Mouse (Mus musculus) kidney, adult 18-20 months (tissue): ENCODE measurements around the gene Zfp839.

Source experiments
- DNase-seq: peaks from one replicate; pipeline ENCODE4 v3.0.0; 2021

Gene Zfp839

GRCm38 (mm10) chr12:110850010-110850928 lies at the start of gene Zfp839:
TSS of gene Zfp839 (plus strand) at chr12:110850253.
- DNase-seq, result peak; percentile 92

DNA sequence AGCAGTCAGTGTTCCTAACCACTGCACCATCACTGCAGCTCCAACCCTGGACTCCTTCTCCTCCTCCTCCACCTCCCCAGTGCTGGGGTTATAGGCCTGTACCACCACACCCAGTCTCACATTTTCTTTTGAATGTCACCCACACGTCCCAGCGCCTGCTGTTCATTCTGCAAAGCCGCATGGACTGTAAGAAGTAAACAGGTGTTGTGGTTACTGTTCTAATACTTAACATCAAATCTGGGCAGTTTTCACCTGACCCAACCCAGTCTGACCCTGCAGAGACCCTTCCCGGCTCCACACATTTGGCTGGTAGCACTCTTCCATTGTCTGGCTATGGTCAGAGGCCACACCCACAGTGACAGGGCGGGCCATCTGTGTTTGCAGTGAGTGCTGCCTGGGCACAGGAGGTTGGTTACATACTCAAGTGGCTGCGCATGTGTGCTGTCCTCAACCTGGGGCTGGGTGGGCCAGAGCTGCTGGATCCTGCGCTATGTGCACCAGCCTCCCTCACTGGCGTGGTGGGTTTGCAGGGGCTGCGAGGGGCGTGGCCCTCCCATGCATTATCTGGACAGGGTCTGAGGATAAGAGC lies 48.1 kb upstream of the Zfp839 start:
- no peak for DNase-seq

DNA sequence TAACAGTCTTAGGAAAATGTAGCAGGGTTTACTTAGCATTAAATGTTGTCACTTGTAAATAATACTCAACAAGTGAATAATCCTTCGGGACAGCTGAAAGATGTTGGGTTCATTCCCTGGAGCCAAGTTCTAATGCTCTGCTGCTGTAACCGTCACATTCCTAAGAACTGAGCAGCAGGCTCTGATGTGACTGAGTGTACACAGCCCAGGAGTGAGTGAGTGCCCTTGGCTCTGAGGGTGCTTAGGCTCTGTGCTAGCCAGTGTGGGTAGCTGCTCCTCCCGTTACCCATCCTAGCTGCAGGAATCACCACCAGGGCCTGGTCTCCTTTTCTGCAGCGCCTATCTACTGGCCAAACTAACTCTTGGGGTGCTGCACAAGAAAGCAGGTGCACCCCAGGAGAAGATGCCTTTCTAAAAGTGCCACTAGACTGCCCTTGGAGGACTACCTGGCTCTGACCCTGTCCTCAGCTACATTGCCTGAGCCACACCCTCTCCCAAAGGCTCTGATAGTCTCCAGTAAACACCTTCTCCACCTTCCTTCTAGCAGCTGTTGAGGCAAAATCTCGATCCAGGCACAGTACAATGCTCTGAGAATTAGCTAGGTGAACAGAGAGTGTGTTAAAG lies 47.3 kb upstream of the Zfp839 start:
- DNase-seq, result no peak

GRCm38 (mm10) chr12:110804261-110804660 lies 45.8 kb upstream of the Zfp839 start:
- no peak for DNase-seq

DNA sequence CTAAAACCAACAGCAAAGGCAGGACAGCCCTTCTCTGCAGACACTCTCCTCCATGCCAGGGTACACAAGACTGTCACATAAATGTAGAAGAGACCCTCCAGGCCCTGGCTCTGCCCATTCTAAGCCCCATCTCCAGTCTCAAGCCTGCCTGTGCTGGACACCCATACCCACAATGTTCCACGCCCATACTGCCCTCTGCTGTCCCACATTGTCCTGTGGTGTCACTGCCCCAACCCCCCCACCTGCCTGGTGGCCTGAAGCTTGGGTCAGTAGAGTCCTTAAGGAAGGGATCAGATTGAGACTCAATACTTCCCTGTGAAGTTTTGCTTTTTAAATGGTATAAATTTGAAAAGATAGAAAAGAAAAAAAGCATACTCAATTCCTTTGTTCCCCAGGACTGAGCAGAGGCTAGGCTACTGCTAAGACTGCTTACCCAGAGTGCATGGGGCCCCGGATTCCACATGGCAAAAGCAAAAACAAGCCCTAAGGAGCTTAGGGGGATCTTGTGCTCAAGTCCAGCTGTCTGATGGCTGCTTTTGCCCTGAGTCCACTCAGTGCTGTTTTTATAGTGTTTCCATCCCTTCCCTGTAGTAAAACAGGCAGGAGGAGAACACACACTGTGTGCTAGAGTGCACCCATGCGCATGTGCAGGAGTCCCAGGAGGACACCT lies 43.6 kb upstream of the Zfp839 start:
- DNase-seq, result peak; percentile 54

GRCm38 (mm10) chr12:110808430-110808829 lies 41.6 kb upstream of the Zfp839 start:
- no peak for DNase-seq

DNA sequence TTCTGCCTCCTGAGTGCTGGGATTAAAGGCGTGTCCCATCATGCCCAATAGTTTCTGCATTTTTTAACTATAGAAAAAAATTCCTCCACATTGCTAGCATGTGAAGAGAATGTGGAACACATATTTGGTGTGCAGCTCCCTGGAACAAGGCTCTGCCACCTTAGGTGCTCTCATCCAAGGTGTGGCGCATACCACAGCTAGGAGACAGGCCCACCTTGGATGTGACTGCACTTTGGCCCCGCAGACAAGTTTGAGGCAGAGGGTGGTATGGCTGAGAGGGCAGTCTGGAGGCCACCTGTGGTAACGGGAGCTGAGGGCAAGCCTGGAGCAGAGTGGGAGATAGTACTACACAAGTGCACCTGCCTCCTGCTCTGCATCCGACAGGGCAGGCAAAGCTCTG lies 41.2 kb upstream of the Zfp839 start:
- no peak for DNase-seq

DNA sequence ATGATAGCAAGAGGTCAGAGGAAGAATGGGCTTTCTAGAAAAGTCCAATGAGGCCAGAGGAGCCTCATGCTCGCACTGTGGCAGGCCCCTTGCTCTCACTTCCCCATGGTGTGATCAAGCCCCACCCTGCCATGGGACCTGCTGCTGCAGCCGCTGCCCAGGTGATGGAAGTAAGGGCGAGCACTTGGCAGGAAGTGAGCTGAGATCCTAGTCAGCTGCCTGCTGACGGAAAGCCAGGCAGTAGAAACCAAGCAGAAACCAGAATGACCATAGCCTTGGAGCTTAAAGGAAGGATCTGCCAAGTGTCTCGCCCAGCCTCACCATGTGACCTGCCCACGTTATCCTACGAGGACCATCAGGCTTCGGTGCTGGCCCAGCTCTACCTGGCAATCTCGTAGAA lies 36.9 kb upstream of the Zfp839 start:
- no peak for DNase-seq

DNA sequence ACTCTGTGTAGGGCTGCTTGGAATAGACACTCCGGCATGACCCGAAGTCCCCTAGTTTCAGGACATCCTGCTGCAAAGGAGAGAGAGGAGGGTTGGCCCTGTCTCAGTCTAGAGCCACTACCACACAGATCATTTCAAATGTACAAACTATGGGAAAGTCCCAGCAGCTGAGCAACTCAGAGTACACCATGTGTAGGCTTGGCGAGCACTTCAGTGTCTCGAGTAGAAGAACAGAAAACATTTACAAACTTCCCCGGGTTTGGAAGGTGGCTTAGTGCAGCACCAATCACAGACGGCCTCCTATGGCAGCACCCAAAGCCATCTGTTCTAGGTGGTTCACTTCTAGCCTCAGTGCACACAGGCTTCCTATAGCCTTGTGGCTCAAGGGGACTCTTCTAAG lies 36.4 kb upstream of the Zfp839 start:
- no peak for DNase-seq

- DNase-seq, result no peak
These were observed 35.1 kb upstream of the Zfp839 start for GRCm38 (mm10) chr12:110814924-110815323.

DNA sequence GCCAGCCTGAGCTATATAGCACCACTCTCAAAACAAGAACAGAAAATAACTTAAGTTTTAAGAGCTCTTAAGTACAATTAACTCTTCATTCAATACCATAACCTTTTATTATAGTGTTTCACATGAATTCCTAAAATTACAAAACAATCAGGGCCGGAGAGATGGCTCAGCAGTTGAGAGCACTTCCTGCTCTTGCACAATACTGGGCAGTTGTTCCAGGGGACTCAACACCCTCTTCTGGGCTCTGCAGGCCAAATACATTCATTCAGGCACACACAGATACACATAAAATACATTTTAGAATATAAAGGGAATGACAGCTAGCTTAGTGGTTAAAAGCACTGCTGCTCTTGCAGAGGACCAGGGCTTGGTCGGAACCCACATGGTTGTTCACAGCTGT lies 33.2 kb upstream of the Zfp839 start:
- DNase-seq, result no peak

DNA sequence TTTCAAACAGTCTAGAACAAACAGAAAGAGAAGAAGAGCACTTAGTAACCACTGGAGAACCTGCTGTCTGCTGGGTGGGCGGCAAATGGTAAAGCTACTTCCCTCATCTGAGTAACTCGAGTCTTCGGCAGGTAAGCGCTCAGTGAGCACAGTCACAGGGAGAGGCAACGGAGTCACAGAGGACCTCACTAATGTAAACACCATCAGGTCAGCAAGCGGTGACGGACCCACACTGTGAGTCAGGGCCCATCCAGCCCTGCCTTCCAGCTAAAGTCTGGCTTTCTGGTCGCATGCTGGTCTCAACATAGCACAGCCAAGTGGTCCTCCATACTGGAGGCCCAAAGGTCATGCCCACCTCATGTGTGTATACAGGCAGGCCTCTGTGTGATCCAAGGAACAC lies 30.7 kb upstream of the Zfp839 start:
- no peak for DNase-seq

- no peak for DNase-seq
These were observed 28.3 kb upstream of the Zfp839 start for GRCm38 (mm10) chr12:110821787-110822186.

GRCm38 (mm10) chr12:110822366-110822765 lies 27.7 kb upstream of the Zfp839 start:
- DNase-seq, result no peak

DNA sequence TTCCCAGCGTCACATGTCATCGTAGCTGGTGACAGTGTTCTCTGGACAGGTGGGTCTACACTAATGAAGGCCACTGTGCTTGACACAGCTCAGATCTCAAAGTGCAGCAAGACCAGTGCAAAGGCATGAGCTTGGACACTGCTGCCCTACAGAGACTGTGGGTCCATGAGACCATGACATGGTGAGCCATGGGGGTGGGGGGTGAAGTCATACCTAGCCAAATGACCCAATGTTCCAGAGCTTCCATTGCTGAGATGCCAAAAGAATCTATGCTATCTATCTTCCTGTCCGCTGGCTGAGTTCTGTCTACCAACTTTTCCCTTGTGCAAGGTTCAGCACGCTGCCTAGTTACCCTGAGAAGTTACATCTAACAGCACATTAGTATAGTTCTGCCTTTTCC lies 21.1 kb upstream of the Zfp839 start:
- DNase-seq, result no peak

GRCm38 (mm10) chr12:110830293-110831024 lies 19.6 kb upstream of the Zfp839 start:
- no peak for DNase-seq

DNA sequence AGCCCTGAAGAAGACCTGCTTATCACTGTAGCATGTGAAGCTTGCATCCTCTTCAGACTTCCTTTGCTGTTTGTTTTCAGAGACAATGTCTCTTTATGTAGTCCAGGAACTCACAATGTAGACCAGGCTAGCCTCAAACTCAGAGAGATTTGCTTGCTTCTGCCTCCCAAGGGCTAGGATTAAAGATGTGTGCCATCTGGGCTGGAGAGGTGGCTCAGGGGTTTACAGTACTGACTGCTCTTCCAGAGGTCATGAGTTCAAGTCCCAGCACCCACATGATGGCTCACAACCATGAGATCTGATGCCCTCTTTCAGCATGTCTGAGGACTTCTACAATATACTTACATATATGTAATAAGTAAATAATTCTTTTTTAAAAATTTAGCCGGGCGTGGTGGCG lies 14.9 kb upstream of the Zfp839 start:
- DNase-seq, result no peak

DNA sequence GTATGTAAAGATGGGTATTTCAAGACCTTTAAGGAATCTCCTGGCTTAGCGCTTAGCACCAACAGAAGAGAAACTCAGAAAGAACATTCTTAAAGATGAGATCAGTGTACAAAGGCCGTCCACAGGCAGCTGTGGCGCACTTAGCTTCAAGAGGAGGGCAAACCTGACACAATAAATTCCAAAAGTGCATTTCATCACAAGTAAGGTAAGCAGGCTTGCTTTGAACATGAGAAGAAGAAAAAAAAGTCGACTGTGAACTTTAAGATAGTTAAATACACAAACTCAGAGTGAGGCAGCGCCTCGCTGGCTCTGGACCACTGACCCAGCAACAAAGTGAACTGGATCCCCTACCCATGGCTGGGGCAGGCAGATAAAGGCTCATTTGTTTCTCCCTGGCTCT lies 13.3 kb upstream of the Zfp839 start:
- DNase-seq, result no peak

- DNase-seq, result peak; percentile 51
These were observed 12.7 kb upstream of the Zfp839 start for GRCm38 (mm10) chr12:110837192-110837841.

- DNase-seq, result no peak
These were observed 12.2 kb upstream of the Zfp839 start for GRCm38 (mm10) chr12:110837850-110838249.

- DNase-seq, result peak; percentile 96
These were observed 9.5 kb upstream of the Zfp839 start, which contains the start of gene Mok for GRCm38 (mm10) chr12:110840348-110841198. TSS of gene Mok (minus strand) at chr12:110840939.
